Mouse (Mus musculus) cerebral cortex, adult 2 months (tissue): Measurements from ENCODE around the gene BC028528.

Experiments
- WGBS: fragments of 180-500 bp; shearing (Covaris S2); methylation state at CpG from one replicate; pipeline ENCODE4 v1.1.7; 2018; 5-methylcytosine and 5-hydroxymethylcytosine counted together

The BC028528 gene

DNA sequence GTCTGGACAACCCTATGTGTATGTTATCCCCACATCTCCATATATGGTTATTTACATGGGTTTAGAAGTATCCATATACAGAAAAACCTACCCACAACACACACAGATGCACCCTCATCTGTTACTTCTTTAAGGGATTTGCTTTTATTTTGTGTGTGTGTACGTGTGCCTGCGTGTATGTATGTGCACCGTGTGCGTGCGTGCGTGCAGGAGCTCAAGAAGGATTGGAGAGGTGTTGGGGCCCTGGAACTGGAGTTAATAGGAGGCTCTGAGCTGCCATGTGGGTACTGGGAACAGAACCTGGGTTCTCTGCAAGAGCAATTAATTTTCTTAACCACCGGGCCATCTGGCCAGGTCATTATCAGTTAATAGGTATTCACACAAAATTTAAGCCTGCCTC, 19.8 kb downstream of the BC028528 start:
- WGBS: 57% methylated on average over 7 of the region's 7 CpGs

GRCm38 (mm10) chr3:95871392-95871867, 20.4 kb downstream of the BC028528 start, which contains the start of gene Mrps21:
Gene Mrps21 (minus strand): TSS chr3:95871519.
- under 1% methylated on average over 33 of the region's 33 CpGs for WGBS

DNA sequence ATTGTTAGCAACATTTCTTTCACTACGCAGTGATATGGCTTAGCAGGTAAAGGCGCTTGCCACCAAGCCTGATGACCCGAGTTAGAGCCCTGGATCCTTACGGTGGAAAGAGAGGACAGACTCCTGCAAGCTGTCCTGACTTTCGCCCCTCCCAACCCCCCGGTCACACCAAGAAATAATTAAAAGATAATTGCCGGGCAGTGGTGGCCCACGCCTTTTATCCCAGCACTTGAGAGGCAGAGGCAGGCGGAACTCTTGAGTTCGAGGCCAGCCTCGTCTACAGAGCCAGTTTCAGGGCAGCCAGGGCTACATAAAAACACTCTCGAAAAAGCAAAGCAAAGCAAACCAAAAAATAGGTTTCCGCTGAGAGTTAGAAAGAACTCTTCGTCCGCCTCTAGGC, 20.8 kb downstream of the BC028528 start:
- 6% methylated on average over 15 of the region's 15 CpGs for WGBS

DNA sequence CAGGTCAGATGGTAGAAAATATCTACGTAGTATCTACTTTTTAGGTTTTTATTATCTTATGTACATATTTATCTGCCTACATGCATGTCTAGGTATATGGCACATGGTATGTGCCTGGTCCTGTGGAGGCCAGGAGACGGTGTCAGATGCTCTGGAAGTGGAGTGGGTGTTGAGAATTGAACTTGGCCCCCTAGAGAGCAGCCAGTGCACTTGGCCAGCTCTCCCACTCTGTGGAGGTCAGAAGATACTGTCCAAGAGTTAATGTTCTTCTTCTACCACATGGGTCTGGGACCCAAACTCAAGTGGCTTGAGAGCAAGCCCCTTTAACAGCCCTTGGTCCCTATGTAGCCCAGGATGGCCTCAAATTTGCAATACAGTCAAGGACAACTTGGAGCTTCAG, 24.4 kb downstream of the BC028528 start:
- 94% methylated on average over 2 of the region's 2 CpGs for WGBS

GRCm38 (mm10) chr3:95866071-95866470, 25.7 kb downstream of the BC028528 start:
- WGBS: 55% methylated on average over 5 of the region's 5 CpGs

DNA sequence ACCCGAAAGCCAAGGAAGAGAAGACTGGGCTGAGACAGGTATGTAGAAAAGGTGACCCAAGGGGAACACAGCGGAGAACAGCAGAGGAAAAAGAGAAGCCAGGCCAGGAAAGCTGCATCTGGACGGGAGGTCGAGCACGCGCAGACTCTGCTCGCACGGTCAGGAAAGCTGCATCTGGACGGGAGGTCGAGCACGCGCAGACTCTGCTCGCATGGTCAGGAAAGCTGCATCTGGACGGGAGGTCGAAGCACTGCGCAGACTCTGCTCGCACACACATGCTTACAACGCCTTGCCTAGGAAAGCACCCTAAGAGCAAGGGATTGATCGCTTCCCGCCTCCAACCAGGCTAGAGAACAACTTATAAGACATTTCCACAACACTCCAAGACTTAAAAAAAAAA, 26.2 kb downstream of the BC028528 start:
- WGBS: 85% methylated on average over 20 of the region's 20 CpGs

GRCm38 (mm10) chr3:95865050-95865449, 26.8 kb downstream of the BC028528 start:
- WGBS: 38% methylated on average over 5 of the region's 5 CpGs

- WGBS: 67% methylated on average over 7 of the region's 7 CpGs
These were observed 28.2 kb downstream of the BC028528 start for GRCm38 (mm10) chr3:95863578-95863977.

DNA sequence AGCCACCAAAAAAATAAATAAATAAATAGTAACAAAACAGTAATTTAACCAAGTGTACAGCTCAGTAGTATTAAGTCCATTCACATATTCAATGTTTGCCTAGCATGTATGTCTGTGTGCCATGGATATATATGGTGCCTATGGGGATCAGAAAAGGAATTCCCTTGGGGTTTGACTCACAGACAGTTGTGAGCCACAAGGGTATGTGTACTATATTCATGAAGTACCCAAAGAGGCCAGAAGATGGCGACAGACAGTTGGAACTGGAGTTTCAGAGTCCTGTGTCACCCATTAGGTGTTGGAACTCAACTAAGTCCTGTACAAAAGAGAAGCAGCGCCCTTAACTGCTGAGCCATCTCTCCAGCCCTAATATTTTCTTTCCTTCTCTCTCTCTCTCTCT, 30.0 kb downstream of the BC028528 start:
- 34% methylated on average over 2 of the region's 2 CpGs for WGBS

GRCm38 (mm10) chr3:95861216-95861615, 30.6 kb downstream of the BC028528 start:
- 76% methylated on average over 10 of the region's 10 CpGs for WGBS

DNA sequence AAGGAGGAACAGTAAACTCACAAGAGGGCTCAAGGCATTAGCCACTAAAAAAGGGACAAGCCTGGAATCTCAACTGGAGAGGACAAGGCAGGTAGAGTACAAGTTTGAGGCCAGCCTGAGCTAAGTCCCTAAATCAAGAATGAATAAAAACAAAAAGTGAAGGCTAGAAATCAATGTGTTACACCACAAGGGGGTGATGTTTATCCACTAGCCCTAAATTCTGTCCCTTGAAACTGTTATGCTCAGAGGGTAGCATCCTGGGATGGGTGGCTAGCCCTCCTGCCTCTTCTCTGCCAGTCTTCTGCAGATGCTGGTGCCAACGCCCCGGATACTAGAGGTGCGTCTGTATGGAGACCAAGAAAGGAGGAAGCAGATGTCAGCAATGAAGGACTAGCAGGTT, 31.5 kb downstream of the BC028528 start:
- WGBS: 84% methylated on average over 3 of the region's 3 CpGs

DNA sequence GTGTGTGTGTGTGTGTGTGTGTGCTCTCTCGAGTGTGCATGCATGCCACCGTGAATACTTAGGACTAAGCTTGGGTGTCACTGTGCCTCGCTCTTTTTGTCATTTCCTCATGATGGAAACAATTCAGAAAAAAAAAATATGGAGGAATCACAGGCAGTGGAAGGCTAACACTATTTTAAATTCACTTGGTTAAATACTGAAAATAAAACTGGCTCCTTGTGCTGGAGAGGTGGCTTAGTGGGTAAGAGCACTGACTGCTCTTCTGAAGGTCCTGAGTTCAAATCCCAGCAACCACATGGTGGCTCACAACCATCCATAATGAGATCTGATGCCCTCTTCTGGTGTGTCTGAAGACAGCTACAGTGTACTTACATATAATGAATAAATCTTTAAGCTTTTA, 33.5 kb downstream of the BC028528 start:
- WGBS: 74% methylated on average over 3 of the region's 3 CpGs

GRCm38 (mm10) chr3:95857050-95857449, 34.8 kb downstream of the BC028528 start:
- WGBS: 93% methylated on average over 1 of the region's 1 CpGs

DNA sequence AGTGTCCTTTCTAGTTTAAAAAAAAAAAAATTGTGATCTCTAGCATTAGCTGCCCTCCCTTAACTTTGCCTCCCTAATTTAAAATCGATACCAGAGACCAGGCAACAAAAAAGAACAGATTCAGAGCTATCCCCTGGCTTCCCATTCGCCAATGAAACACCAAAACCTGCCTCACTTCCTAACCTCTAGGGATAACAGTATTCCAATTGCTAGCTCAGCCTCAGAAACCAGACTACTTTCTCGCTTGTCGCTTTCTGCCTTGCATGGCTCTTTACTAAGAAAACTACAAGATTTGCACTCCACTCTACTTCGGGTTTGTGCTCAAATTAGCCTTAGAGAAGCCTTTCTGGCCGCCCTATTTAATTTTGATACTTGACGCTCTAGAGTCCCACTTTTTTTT, 35.7 kb downstream of the BC028528 start:
- 8% methylated on average over 7 of the region's 7 CpGs for WGBS

DNA sequence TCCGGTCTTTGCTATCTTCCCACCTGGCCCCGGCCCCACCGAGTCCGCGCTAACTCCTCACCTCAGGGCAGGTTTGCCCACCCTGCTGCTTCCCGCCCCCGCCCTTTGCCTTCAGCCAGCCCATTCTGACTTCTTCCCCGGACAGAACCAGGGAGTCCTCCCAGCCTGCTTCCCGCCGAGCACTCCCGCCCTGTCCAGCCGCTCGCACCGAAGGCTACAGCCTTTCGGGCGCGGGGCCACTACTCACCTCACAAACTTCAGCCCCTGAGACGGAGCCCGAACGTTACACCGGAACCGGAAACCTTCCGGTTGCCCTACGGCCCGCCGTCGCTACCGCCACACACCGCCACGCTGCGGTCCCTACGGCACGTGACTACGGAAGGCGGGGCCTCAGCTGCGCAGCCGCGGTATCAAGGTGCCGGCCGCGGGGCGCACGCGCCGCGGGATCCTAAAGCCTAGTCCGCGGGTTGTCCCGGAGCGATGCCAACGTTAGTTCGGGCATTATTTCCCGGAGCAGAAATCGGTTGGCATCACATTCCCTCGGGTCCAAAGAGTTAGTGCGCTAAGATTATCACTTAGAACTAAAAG, 36.2 kb downstream of the BC028528 start, which contains the start of gene Prpf3:
Gene Prpf3, minus strand, starts transcription at position 384 of the 588 bp plus-strand sequence.
- under 1% methylated on average over 56 of the region's 56 CpGs for WGBS

DNA sequence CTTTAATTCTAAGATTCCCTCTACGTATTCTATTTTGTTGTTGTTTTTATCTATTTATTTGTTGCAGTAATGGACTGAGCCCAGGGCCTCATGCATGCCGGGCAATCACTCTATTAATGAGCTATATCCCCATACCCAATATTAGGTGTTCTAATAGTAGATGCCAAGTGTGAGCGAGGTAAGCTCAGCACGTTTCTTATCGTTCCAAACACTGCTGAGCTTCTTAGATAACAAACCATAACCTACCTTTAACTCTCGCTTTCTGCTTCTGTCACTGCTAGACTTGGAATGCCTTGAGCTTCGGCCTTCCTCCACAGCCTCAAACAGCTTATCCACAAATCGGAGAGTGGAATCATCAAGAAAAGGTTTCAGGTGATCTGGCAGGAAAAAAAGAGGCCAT, 40.5 kb downstream of the BC028528 start:
- WGBS: 95% methylated on average over 8 of the region's 8 CpGs

DNA sequence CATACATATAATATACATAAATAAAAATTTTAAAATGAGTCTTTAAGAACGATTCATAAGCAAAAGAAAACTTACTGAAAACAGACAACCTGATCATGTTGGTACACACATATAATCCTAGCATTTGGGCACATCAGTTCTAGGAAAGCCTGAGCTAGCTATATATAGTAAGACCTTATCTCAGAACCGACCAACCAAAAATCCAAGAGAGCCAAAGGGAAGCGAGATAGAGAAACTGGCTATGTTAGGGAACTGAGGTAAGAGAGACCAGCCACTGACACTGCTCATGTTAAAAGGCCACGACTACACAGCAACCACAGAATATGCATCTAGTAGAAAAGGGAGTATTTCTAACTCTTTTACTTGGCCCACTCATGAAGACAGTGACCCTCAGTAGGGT, 41.2 kb downstream of the BC028528 start:
- WGBS: 80% methylated on average over 4 of the region's 4 CpGs

- WGBS: 81% methylated on average over 3 of the region's 3 CpGs
These were observed 49.1 kb downstream of the BC028528 start for GRCm38 (mm10) chr3:95842503-95843214.

GRCm38 (mm10) chr3:95839250-95839649, 52.6 kb downstream of the BC028528 start:
- 95% methylated on average over 2 of the region's 2 CpGs for WGBS
